Mouse (Mus musculus): Measurements from ENCODE around the gene Cyb5b.

Cyb5b gene

DNA sequence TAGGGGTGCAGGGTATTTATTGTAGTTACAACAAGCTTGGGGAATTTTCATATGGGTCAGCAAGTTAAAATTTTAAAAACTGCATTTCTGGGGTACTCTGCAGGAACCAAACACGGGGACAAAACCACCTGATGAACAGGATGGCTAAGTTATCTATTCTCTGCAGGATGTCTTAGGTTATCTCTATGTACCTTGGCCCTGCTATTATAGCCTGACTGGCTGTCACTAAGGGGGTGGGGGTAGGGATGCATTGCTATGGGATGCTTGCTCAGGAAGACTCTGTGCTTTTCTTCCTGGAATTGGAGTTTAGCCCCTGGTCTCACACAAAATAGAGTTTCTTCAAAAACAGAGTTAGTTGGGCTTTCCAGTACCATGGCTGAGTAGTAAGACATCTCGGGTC is 83.3 kb downstream of the Cyb5b start:
- no peak for DNase-seq

Data from cerebellum, adult 18-20 months (tissue).